Mouse (Mus musculus) bone marrow macrophage, adult 2 months (primary cell): ENCODE measurements around the gene Myo10.

ENCODE experiments used
- CTCF ChIP-seq: IDR thresholded peaks from 2 replicates; pipeline ENCODE4 v1.5.1; 2012; ENCODE audit warnings: low read depth, mild to moderate bottlenecking, low read length, moderate library complexity
- POLR2A ChIP-seq: IDR thresholded peaks from 2 replicates; pipeline ENCODE4 v1.6.1; 2012; ENCODE audit warnings: mild to moderate bottlenecking, low read depth, low read length, borderline replicate concordance

- no peak for TF ChIP-seq POLR2A
- TF ChIP-seq CTCF = no peak
Observed at GRCm38 (mm10) chr15:25639217-25639616, 16.9 kb downstream of the Myo10 start.
